Mouse (Mus musculus): ENCODE results near the gene Sh3kbp1. TPM values are rescaled to one million over a fixed set of nuclear protein-coding genes. Genes with fewer than 3 reads are reported as not detected.
A peak's percentile ranks its signal among the peaks of the same experiment; 100 is the strongest.

The Sh3kbp1 gene
- total and polyA plus RNA-seq, 2 experiments from 2014 or later, result 255 to 279 TPM

DNA sequence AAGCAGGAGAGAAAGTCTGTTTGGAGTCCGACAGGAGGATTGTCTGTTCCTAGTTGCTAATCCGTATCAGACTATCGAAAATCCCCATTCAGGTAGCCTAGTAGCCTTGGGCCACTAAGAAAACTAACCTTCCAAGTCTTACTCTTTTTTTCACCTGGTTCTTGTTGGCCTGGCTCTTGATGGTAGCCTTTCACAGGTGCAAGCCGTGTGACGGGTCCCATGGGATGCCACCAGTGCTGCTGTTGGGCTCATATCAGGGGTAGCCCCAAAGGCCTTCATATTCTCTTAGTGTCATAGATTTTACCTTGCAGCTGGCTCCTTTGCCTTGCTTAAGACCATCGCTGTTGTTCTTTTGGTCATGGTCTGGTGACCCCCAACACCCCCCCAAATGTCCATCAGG lies 82.2 kb downstream of the Sh3kbp1 start:
- Histone ChIP-seq H3K4me3 (ENCODE audit: low read depth, low read length) (peak overlapping the region; percentile 16; the same call in 1 of the 2 replicates), H3K4me1 (ENCODE audit: control insufficient read depth, insufficient read depth) (no peaks in the 10 kb centered on the region), H3K27ac (ENCODE audit: low read depth) (peak overlapping the region; percentile 48; the same call in 1 of the 2 replicates), H3K9me3 (replicated peaks; ENCODE audit: control insufficient read depth, low read length) (no peaks in the 10 kb centered on the region), H3K27me3 (ENCODE audit: control insufficient read depth, insufficient read depth, low read length) (no peaks in the 10 kb centered on the region), H3K36me3 (replicated peaks; ENCODE audit: control insufficient read depth, insufficient read depth, low read length) (no peaks in the 10 kb centered on the region), H3K4me2 (ENCODE audit: low read depth, low read length) (peak overlapping the region; percentile 38; the same call in 1 of the 2 replicates), H3K9ac (replicated peaks; ENCODE audit: low read depth, low read length) (0 out of 2 replicates have a peak overlapping the region, but pooled peaks have one; percentile 10)
- ATAC-seq (ENCODE audit: insufficient read depth, low read depth) (no peak), DNase-seq (ENCODE audit: low spot score) (no peak)
- TF ChIP-seq CTCF (IDR thresholded peaks at IDR 0.05; ENCODE audit: low read depth) (no peak), EP300 (IDR thresholded peaks at IDR 0.05; ENCODE audit: low read depth) (no peak)
- 88% methylated on average over 6 of the region's 6 CpGs for WGBS

DNA sequence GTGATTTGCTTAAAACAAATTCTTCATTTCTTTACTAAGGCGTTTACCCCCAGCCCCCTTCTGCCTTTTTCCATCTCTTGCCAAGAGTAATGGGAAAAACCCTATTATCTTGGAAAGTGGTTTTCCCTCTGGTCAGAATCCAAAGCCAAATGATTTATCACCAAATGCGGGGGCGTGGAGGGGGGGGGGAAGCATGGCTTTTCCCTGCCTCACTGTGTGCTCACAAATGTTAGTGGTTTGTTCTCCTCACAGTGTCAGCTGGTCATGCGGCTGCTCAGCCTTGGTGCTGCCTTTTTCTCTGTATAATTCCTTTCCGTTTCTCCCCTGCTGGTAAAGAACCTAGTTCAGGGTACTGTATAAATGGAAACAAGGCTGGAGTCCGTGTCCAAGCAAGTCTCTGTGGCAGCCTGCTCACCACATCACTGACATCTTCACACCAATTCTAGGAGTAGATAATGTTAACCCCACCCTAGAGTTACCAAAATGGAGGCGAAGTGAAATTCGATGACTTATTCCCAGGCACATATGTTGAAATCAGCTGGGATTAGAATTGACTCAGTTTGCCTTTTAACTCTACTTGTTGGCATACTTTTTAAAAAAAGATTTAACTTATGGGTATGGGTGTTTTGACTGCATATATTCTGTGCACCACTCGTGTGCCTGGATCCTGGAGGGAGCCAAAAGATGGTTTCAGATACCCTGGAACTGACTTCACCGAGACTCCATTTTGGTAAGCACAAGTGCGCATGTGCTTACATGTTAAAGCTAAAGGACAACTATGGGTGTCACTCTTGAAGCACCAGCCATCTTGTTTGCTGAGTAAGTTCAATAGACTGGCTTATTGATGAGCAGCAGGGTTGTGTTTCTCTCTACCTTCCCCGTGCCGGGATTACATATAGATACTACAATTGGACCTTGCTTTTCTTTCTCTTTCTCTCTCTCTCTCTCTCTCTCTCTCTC lies 84.3 kb downstream of the Sh3kbp1 start:
- H3K9me3 ChIP-seq (replicated peaks; ENCODE audit: control insufficient read depth, low read length), result no peaks in the 10 kb centered on the region
- H3K4me3 ChIP-seq (ENCODE audit: low read depth, low read length), result no peak overlapping the region
- H3K36me3 ChIP-seq (replicated peaks; ENCODE audit: control insufficient read depth, insufficient read depth, low read length), result no peaks in the 10 kb centered on the region
- no peaks in the 10 kb centered on the region for H3K27me3 ChIP-seq (ENCODE audit: control insufficient read depth, insufficient read depth, low read length)
- WGBS, result 75% methylated on average over 13 of the region's 13 CpGs
- H3K27ac ChIP-seq (ENCODE audit: low read depth), result no peak overlapping the region
- no peak for ATAC-seq (ENCODE audit: insufficient read depth, low read depth)
- TF ChIP-seq CTCF (IDR thresholded peaks at IDR 0.05; ENCODE audit: low read depth), result no peak
- TF ChIP-seq EP300 (IDR thresholded peaks at IDR 0.05; ENCODE audit: low read depth), result no peak
- DNase-seq (ENCODE audit: low spot score), result no peak
- no peaks in the 10 kb centered on the region for H3K4me1 ChIP-seq (ENCODE audit: control insufficient read depth, insufficient read depth)
- no peak overlapping the region for H3K9ac ChIP-seq (replicated peaks; ENCODE audit: low read depth, low read length)
- H3K4me2 ChIP-seq (ENCODE audit: low read depth, low read length), result no peak overlapping the region

DNA sequence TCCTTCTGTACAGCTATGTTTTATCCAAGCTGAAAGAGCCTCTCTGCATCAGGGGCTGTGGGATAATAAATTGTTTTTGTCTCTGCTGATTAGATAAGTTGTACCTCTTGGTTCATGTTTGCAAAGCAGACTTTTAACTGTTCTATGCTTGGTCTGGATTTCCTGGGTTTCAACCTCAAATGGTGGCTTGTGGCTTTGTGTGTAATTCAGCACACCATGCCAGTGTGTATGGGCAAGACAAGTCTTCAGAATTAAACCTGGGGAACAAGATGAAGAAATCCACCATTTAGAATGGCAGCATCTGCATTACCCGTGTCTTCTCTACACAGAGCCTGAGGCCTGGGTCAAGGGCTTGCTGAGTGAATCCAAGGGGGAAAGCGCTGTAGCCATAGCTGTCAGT lies 86.1 kb downstream of the Sh3kbp1 start:
- WGBS, result 75% methylated on average over 2 of the region's 2 CpGs
- H3K4me1 ChIP-seq (ENCODE audit: control insufficient read depth, insufficient read depth), result no peaks in the 10 kb centered on the region
- H3K4me2 ChIP-seq (ENCODE audit: low read depth, low read length), result no peak overlapping the region
- no peaks in the 10 kb centered on the region for H3K36me3 ChIP-seq (replicated peaks; ENCODE audit: control insufficient read depth, insufficient read depth, low read length)
- no peak overlapping the region for H3K4me3 ChIP-seq (ENCODE audit: low read depth, low read length)
- no peak overlapping the region for H3K27ac ChIP-seq (ENCODE audit: low read depth)
- no peaks in the 10 kb centered on the region for H3K9me3 ChIP-seq (replicated peaks; ENCODE audit: control insufficient read depth, low read length)
- H3K27me3 ChIP-seq (ENCODE audit: control insufficient read depth, insufficient read depth, low read length), result no peaks in the 10 kb centered on the region
- no peak overlapping the region for H3K9ac ChIP-seq (replicated peaks; ENCODE audit: low read depth, low read length)
- no peak for DNase-seq (ENCODE audit: low spot score)
- TF ChIP-seq CTCF (IDR thresholded peaks at IDR 0.05; ENCODE audit: low read depth), result no peak
- ATAC-seq (ENCODE audit: insufficient read depth, low read depth), result no peak

DNA sequence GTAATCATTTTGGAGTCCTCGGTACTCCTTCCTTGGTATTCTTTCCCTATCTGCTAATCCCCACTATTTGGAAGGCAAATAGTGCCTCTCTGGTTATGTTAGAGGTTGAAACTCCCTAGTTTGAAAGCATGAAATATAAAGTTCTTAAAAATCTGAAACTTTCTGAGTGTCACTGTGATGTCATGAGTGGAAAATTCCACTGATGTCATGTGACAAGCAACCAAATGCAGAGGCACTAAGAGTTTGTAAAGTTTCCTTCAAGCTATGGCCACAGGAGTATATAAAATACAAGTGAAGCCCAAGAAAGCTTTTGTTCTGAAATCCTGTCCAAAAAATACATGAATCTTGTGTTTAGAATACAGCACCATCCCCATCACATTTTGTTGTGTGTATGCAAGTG lies 94.3 kb downstream of the Sh3kbp1 start:
- Histone ChIP-seq H3K4me1 (ENCODE audit: control insufficient read depth, insufficient read depth) (no peaks in the 10 kb centered on the region), H3K27me3 (ENCODE audit: control insufficient read depth, insufficient read depth, low read length) (no peaks in the 10 kb centered on the region), H3K9me3 (replicated peaks; ENCODE audit: control insufficient read depth, low read length) (no peaks in the 10 kb centered on the region), H3K4me2 (ENCODE audit: low read depth, low read length) (no peak overlapping the region), H3K27ac (ENCODE audit: low read depth) (no peak overlapping the region), H3K4me3 (ENCODE audit: low read depth, low read length) (no peak overlapping the region), H3K9ac (replicated peaks; ENCODE audit: low read depth, low read length) (no peak overlapping the region), H3K36me3 (replicated peaks; ENCODE audit: control insufficient read depth, insufficient read depth, low read length) (no peaks in the 10 kb centered on the region)
- DNase-seq (ENCODE audit: low spot score), result no peak
- 67% methylated on average over 1 of the region's 1 CpGs for WGBS
- TF ChIP-seq EP300 (IDR thresholded peaks at IDR 0.05; ENCODE audit: low read depth) (no peak), CTCF (IDR thresholded peaks at IDR 0.05; ENCODE audit: low read depth) (no peak)
- ATAC-seq (ENCODE audit: insufficient read depth, low read depth), result no peak

DNA sequence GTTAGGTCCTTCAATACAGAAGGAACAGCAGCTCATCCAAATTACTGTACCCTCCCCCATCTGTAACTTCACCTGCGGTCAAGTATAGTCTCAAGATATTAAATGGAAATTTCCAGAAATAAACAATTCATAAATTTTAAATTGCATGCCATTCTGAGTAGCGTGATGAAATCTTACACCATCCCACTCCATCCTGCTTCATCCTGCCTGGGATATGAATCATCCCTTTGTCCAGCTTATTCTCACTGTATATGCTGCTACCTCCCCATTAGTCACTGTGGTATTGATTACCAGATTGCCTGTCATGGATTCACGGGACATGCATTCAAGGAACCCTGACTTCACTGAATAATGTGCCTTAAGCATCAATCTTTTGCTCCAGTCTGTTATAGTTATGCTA lies 104.3 kb downstream of the Sh3kbp1 start:
- no peak overlapping the region for H3K4me3 ChIP-seq (ENCODE audit: low read depth, low read length)
- no peaks in the 10 kb centered on the region for H3K36me3 ChIP-seq (replicated peaks; ENCODE audit: control insufficient read depth, insufficient read depth, low read length)
- no peak for TF ChIP-seq CTCF (IDR thresholded peaks at IDR 0.05; ENCODE audit: low read depth)
- TF ChIP-seq EP300 (IDR thresholded peaks at IDR 0.05; ENCODE audit: low read depth), result no peak
- no peak overlapping the region for H3K9ac ChIP-seq (replicated peaks; ENCODE audit: low read depth, low read length)
- H3K4me2 ChIP-seq (ENCODE audit: low read depth, low read length), result no peak overlapping the region
- DNase-seq (ENCODE audit: low spot score), result no peak
- no peak for ATAC-seq (ENCODE audit: insufficient read depth, low read depth)
- H3K9me3 ChIP-seq (replicated peaks; ENCODE audit: control insufficient read depth, low read length), result no peaks in the 10 kb centered on the region
- no peaks in the 10 kb centered on the region for H3K4me1 ChIP-seq (ENCODE audit: control insufficient read depth, insufficient read depth)
- WGBS, result 83% methylated on average over 3 of the region's 3 CpGs
- no peak overlapping the region for H3K27ac ChIP-seq (ENCODE audit: low read depth)
- H3K27me3 ChIP-seq (ENCODE audit: control insufficient read depth, insufficient read depth, low read length), result no peaks in the 10 kb centered on the region

Measured in heart, postnatal 0 days (tissue).